Mouse (Mus musculus) left cerebral cortex, postnatal 4 days (tissue): Measurements from ENCODE around the gene Itgb4. TPM values are rescaled to one million over a fixed set of nuclear protein-coding genes. Genes with fewer than 3 reads are reported as not detected.
A peak's percentile ranks its signal among the peaks of the same experiment; 100 is the strongest.

Source experiments
- DNase-seq: peaks from one replicate; pipeline ENCODE4 v3.0.0-alpha.2; 2022
- intact Hi-C: fragments of 180-260 bp; cut with DNase I; formaldehyde crosslinking; loops from one replicate; pipeline ENCODE4 v1.15.1; 2025
- total RNA-seq, 2 experiments: library from RNA; stranded (reverse); gene quantifications; 2 replicates each; pipeline ENCODE4 v1.2.3; 2021

Gene Itgb4
- total RNA-seq, 2 experiments from 2014 or later = 3.7 to 4.4 TPM

DNA sequence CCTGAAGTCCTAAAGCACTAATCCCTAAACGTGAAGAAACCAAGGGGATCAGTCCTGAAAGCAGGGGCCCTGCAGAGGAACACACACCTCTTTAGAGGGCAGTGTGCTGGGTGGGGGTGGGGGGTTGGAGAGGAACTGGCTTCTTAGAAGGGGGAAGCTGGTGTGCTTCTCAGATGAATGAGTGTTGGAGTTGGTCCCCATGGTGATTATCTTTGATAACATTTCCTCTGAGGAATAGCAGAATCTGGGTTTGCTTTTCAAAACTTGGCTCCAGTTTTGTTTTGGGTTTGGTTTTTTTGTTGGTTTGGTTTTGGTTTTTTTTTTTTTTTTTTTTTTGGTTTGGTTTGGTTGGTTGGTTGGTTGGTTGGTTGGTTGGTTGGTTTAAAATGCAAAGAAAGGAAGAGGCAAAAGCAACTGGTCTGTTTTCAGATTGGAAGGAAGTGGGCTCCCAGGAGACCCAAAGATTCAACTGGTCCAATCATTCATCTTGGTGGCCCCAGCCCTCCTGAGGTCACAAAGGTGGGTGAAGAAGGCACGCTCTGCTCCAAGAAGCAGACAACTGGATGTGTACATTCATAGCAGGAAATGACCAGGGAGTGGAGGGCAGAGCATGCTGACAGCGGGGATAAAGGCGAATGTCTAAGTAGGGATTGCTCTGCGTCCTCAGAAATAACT lies 5.6 kb upstream of the Itgb4 start:
- no peak for DNase-seq
- intact Hi-C loops = no loop called here

DNA sequence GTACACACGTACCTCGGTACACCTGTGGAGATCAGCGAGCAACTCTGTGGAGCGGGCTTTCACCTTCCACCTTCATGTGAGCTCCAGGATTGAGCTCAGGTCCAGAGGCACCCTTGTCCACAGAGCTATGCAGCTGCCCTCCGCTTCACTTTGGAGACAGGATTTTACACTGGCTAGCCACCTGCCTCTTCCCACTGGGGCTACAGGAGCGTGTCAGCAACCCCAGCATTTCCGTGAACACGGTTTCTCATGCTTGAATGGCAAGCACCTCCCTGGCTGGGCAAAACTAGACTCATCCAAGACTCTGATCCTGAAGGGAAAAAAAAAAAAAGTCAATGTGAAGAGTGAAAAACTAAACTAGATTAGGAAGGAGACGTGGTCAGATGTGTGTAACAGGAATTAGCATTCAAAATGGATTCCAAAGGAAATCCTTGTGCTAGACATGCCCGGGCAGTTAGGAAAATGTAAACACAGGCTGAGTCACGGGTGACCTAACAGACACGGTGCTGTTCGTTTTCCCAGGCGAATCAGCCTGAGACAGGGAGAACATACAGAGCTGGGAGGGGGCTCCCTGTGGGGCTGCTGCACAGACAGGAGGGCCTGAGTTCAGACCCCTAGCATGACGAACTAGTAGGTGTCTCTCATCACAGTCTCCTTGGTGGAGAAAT lies 4.4 kb upstream of the Itgb4 start:
- no peak for DNase-seq
- intact Hi-C loops = no loop called here

DNA sequence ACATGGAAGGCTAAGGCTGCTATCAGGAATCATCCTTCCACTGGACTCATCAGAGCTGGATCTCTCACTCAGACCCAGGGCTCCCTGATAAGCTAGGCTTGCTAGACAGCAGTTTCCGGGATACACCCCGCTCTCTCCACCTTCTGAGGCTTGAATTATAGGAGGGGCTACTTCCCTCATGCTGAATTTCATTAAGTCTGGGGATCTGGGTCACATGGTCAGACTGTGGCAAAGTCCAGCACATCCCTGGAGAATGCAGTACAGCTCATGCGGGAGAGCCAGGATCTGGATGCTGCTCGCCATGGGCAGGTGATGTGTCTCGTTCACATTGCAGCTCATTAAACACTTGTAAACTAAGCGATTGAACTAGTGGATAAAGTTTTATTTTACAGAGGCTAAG lies 3.5 kb upstream of the Itgb4 start:
- intact Hi-C loops = no loop called here
- DNase-seq = no peak

DNA sequence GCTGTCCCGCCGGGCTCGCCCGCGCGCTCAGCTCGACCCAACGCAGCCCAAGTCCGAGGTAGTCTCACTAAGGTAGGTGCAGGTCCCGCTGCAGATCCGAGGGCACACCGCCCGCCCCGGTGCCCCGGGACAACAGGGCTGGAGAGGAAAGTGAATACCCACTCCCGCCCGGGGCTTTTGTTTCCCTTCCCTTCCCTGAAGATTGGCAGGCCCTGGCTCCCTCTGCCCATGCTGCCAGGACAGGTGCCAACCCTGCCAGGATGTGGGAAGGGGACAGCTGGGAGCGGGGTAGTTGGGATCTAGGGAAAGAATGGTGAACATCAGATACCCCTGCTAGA lies 543 bp downstream of the Itgb4 start:
- peak; percentile 61 for DNase-seq
- intact Hi-C loops = no loop called here

DNA sequence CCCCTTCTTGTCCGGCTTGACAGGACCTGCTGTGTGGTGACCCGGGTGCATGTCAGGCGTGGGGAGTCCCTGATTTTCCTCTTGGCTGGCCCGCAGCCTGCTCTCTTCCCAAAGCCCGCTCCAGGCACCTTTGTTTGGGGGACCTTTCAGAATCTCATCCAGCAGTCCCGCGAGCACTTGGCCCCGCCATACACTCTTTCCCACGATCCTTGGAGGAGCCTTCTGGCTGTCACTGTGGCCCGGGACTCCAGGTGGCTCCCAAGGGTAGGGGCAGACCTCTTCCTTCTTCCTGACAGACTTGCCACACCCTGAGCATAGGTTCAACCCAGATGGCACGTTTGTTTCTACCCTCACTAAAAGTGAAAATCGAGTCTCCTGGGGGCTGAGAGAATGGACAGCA lies 1.0 kb downstream of the Itgb4 start:
- intact Hi-C loops = no loop called here
- DNase-seq = no peak

DNA sequence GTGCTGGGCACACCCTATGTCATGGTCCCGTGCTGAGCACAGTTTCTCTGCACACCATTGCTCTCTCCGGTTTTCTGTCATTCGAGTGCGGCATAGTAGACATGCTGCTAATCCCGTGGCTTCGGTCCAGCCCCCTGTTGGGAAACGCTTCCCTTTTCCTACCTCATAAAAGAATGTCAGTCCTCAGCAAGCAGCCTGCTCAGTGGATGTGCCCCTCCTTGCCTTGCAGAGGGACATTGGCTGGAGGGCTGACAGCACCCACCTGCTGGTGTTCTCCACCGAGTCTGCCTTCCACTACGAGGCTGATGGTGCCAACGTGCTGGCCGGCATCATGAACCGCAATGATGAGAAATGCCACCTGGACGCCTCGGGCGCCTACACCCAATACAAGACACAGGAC lies 8.0 kb downstream of the Itgb4 start:
- peak; percentile 43 for DNase-seq
- intact Hi-C loops = no loop called here

DNA sequence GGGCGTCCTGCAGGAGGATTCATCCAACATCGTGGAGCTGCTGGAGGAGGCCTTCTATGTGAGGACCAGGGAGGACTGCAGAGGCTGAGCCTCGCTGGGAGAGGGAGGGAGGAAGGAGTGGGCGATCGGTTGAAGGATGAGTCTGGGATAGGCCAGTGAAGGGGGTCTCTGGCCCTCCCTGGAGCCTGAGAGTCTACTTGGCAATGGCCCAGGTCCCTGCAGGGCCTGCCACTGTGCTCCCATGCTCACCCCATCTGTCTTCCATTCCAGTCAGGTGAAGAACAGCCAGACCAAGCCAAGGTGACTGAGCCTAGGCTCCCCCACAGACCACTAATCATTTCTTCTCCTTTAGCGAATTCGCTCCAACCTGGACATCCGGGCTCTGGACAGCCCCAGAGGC lies 8.8 kb downstream of the Itgb4 start:
- no peak for DNase-seq
- intact Hi-C loops = no loop called here

DNA sequence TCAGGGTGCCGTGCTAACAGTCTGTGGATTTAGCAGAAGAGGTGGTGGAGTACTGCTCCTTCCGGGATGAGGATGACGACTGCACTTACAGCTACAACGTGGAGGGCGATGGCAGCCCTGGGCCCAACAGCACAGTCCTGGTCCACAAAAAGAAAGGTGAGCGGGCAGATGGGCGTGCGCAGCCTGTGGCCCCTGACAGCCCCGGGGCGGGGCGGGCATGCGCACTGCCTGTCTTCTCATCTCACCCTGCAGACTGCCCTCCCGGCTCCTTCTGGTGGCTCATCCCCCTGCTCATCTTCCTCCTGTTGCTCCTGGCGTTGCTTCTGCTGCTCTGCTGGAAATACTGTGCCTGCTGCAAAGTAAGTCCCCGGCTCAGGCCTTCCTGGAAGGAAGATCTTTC lies 15.2 kb downstream of the Itgb4 start:
- intact Hi-C loops = no loop called here
- DNase-seq = no peak

DNA sequence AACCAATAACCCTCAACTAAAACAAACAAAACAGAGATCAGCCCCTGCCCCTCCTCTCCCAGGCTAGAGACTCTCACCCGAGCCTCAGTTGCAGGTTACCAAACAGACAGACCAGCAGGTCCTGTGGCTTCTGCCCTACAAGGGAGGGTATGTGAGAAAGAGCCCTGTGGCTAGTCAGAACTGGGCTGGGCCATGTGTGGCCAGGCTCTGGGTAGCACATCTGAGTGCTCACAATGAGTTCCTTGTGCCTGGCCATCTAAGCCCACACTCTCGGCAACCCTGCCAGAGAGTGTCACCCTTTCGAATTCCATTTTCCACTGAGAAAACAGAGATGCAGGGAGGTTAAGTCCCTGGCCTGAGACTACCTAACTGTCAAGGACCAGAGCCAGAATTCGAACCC lies 17.6 kb downstream of the Itgb4 start:
- no peak for DNase-seq
- intact Hi-C loops = no loop called here

DNA sequence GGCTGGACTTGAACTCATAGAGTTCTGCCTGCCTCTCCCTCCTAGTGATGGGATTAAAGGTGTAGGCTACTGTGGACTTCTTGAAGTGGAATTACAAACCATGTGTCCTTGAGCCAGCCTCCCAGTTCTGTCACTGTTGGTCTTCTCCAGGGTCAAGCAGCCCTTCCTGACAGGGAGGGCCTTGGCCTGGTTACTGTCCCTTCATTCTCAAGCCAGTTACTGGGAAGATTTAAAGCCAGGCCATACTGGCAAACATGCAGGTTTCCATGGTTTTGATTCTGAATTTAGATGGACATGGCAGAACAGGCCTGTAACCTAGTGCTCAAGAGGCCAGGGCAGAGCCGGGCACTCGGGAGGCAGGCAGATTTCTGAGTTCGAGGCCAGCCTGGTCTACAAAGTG lies 20.7 kb downstream of the Itgb4 start:
- DNase-seq = no peak
- intact Hi-C loops = no loop called here

DNA sequence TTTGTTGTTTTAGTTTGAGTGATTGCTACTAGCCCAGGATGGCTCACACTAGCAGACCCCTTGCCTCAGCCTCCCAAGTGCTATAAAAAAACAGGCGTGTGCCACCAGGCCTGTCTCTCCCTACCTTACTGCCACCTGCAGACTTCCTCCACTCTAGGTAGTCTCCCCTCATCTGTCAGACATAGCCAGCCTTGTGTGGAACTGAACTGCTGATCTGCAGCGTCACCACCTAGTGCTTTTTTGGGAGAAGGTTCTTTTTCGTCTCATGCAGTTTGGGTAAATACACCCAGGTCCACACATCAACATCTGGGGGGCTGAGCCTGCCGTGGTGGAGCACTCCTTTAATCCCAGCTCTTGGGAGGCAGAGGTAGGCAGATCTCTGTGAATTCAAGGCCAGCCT lies 22.5 kb downstream of the Itgb4 start:
- no peak for DNase-seq
- intact Hi-C loops = no loop called here

DNA sequence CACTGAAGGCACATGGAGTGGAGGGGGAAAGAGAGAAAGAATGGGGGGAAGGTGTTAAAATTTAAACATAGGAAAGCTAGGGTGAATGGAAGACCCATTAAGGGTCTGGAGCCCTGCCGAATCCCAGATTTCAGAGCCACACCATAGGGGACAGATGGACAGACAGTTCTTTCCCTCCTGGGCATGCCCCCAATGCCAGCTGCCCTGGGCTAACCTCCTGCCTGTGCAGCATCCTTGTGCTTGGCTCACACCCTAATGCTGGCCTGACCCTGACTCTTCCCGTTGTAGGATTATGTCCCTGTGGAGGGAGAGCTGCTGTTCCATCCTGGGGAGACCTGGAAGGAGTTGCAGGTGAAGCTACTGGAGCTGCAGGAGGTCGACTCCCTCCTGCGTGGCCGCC lies 23.2 kb downstream of the Itgb4 start:
- intact Hi-C loops = no loop called here
- DNase-seq = no peak

DNA sequence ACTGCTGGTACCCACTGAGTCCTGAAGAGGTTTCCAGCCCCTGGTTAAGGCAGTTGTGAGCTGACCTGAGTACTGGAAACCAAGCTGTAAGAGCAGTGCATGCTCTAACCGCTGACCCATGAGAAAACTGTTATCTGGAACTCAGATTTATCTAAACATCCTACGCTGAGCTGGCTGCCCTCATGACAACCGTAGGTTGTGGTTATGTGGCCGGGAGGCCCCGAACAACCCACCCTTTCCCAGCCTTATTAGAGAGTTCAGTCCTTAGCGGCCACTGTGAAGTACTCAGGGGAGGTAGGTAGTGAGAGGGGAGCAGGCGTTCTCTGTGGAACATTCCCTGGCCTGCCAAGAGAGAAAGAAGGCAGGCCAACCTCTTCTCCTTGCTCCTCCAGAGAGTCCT lies 24.5 kb downstream of the Itgb4 start:
- DNase-seq = no peak
- intact Hi-C loops = no loop called here

DNA sequence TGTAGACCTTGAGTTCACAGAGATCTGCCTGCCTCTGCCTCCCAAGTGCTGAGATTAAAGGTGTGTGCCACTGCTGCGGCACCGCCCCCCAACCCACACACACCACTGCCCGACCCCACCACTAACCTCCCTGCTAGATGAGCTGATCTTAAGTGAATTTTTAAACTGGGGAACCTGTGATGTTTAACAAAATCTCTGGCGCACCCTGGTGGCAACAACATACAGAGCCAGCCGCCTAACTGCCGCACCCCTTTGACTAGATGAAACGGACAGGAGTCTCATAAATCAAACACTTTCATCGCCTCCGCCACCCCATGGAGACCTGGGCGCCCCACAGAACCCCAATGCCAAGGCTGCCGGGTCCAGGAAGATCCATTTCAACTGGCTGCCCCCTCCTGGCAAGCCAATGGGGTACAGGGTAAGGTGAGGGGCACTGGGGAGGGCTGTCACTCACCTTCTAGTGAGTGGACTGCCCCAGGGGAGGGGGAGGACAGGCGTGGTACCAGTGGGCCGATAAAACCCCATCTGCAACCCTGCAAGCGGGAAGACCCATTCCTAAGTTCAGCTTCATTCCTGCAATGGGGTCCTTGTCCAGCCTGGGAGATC lies 25.1 kb downstream of the Itgb4 start:
- intact Hi-C loops = loop anchor here (5.0 kb wide), 1 partner anchor 62 kb away; no protein-coding TSS in a partner anchor
- DNase-seq = peak; percentile 85

DNA sequence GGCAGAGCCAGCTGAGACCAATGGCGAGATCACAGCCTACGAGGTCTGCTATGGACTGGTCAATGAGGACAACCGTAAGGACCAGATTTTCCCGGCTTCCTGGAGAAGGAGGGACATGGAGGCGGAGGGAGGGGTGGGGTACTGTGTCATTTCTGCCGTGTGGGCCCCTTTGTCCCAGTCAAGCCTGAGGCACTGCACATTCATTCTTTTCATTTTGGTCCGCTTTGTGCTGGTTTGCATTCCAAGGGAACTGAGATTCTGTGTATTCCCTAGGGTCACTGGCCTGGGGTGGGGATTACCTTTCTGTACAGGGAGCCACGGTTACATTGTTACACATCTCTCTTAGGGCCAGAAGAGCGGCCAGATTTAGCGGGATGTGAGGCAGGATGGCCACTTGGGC lies 26.1 kb downstream of the Itgb4 start:
- intact Hi-C loops = loop anchor here (5.0 kb wide), 1 partner anchor 63 kb away; no protein-coding TSS in a partner anchor
- DNase-seq = no peak

DNA sequence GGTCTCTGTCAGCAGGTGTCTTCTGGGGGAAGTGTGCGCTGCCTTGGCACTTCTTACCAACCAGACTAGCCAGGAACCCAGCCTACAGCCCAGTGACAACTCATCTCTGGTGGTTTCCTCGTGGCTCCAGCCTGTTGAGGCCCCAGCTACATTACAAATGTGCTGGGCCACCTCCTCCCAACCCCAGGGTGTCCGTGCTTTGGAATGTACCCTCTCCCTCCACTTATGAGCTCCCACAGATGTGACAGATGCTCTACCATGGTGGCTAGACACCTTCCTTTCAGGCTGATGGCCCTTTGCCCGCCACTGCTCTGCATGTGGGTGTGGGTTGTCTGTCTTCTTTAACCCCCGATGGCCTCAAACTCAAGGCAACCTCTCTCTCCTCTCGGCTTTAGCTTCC lies 27.2 kb downstream of the Itgb4 start:
- DNase-seq = no peak
- intact Hi-C loops = loop anchor here (5.0 kb wide), 1 partner anchor 64 kb away; no protein-coding TSS in a partner anchor

DNA sequence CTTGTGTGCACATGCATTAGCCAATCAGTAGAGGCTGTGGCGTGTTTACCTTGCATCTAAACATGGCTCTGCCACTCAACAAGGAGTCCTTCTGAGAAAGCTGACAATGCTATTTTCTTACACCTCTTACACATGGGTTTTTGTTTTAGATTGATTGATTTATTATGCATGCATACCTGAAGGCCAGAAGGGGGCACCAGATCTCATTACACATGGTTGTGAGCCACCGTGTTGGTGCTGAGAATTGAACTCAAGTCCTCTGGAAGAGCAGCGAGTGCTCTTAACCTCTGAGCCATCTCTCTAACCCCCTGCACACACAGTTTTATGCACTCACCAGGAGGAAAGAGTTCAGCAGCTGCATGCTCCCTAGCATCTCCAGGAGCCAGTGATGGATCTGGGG lies 28.4 kb downstream of the Itgb4 start:
- DNase-seq = no peak
- intact Hi-C loops = loop anchor here (5.0 kb wide), 1 partner anchor 66 kb away; no protein-coding TSS in a partner anchor

DNA sequence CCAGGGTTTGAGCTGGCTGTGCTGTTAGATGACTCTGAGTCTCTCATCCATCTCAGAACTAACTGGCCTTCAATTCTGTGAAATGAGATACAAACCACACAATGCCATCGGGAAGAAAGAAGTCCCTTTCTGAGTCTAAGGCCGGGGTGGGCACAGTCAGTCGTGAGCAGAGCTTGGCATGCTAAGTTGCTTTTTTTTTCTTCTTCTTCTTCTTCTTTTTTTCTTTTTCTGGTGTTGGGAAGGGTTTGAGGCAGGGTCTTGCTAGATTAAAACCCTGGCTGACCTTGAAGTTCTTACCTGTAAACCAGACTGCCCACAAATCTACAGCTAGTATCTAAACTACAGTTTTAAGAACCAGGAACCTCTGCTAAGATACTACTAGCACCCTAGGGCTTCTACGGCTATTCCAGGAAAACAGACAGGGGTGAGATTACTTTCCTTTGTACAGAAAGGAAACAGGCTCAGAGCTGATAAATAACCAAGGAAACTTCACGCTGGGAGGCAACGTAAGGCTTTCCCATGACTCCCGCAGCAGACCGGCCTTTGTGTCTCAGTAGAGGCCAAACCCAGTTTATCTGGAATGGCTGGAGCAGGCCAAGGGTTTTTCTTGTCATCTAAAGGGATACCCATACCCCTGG lies 29.8 kb downstream of the Itgb4 start:
- no peak for DNase-seq
- intact Hi-C loops = loop anchor here (5.0 kb wide), 1 partner anchor 67 kb away; no protein-coding TSS in a partner anchor

DNA sequence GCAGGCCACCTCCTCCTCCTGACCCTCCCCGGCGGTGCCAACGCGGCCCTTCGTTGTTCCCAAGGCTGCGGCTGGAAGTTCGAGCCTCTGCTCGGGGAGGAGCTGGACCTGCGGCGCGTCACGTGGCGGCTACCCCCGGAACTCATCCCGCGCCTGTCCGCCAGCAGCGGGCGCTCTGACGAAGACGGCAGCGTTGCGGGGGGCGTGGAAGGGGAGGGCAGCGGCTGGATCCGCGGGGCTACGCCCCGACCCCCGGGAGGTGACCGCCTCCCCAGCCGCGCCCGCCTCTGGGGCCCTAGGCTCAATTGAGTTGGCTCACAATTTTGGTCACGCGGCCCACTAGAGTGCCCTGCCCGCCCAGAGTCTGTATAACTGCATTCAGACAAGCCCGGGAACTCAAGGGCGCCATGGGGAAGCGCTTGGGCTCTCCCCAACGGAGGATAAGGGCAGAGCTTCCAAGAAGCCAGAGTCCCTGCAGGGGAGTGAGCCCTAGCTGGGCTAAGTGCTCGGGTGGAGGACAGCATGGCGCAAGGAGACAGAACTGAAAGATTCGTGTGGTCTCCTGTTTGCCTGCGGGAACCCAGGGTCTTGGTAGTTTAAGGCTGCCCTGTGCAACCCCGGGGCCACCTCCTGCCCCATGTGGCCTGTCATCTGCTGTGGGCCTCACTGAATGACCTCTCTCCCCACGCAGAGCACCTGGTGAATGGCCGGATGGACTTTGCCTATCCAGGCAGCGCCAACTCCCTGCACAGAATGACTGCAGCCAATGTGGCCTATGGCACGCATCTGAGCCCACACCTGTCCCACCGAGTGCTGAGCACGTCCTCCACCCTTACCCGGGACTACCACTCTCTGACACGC lies 30.6 kb downstream of the Itgb4 start:
- peak; percentile 72 for DNase-seq
- intact Hi-C loops = loop anchor here (5.0 kb wide), 1 partner anchor 68 kb away; no protein-coding TSS in a partner anchor

DNA sequence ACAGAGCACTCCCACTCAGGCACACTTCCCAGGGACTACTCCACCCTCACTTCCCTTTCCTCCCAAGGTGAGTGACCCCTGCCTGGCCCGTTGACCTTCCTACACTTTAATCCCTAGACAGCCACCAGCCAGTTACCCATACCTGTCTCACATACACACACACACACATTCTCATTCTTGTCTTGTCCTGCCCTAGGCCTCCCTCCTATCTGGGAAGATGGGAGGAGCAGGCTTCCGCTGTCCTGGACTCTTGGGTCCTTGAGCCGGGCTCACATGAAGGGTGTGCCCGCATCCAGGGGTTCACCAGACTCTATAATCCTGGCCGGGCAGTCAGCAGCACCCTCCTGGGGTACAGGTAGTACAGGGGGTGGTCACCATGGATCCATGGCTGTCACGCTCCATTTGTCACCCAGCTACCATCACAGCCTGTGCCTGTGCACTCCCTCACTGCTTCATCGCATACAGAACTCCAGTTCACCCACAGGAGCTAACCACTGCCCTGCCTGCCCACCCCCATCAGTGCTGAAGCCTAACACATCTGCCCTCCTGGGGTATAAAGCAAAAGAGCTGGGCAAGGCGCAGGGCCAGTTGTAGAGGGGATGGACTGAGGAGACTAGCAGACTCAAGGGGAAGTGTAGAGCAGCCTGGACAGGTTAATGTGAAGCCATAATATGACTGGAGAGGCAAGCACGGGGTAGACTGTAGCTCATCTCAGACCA lies 31.4 kb downstream of the Itgb4 start:
- no peak for DNase-seq
- intact Hi-C loops = no loop called here
